Mouse (Mus musculus): Measurements from ENCODE around the gene Nipa1.

- TF ChIP-seq POLR2A (IDR thresholded peaks at IDR 0.05; ENCODE audit: low read depth, low read length) (no peak), MAFK (IDR thresholded peaks at IDR 0.05; ENCODE audit: insufficient replicate concordance, low read length) (no peak), CTCF (conservative IDR thresholded peaks at IDR 0.05 in 1 of 2, IDR thresholded peaks at IDR 0.05 in 1 of 2; ENCODE audit: low read depth in 2 of 2, low read length in 2 of 2) (no peak), CHD2 (IDR thresholded peaks at IDR 0.05; ENCODE audit: low read length) (no peak), USF1 (IDR thresholded peaks at IDR 0.05; ENCODE audit: low read depth, low read length) (no peak), MAX (IDR thresholded peaks at IDR 0.05; ENCODE audit: low read length) (no peak), EP300 (IDR thresholded peaks at IDR 0.05; ENCODE audit: low read length) (no peak), MAZ (IDR thresholded peaks at IDR 0.05; ENCODE audit: low read depth, low read length) (no peak), ETS1 (conservative IDR thresholded peaks at IDR 0.05; ENCODE audit: low read depth, low read length) (no peak), JUN (IDR thresholded peaks at IDR 0.05; ENCODE audit: insufficient read depth, low read depth, low read length) (no peak), ZNF384 (IDR thresholded peaks at IDR 0.05; ENCODE audit: low read depth, low read length) (no peak), UBTF (IDR thresholded peaks at IDR 0.05; ENCODE audit: low read depth, low read length) (no peak)
Measured at GRCm38 (mm10) chr7:56066634-56067033, 46.9 kb upstream of the Nipa1 start.
